Mouse (Mus musculus) gastrocnemius, adult 2 months (tissue): Measurements from ENCODE around the gene Snx8. TPM values are rescaled to one million over a fixed set of nuclear protein-coding genes. Genes with fewer than 3 reads are reported as not detected.

Experiments
- DNase-seq: peaks from one replicate; pipeline ENCODE4 v3.0.0; 2022
- H3K27ac ChIP-seq: fragments of 200-600 bp; 2 replicates; pipeline ENCODE4 v1.8.1; 2022; ENCODE audit warnings: mild to moderate bottlenecking
- H3K4me3 ChIP-seq: fragments of 200-600 bp; 2 replicates; pipeline ENCODE4 v1.8.1; 2022; ENCODE audit warnings: mild to moderate bottlenecking, moderate library complexity
- CTCF ChIP-seq: fragments of 200-600 bp; IDR thresholded peaks from 2 replicates; pipeline ENCODE4 v1.8.1; 2022; ENCODE audit warnings: antibody characterized with exemption, mild to moderate bottlenecking, moderate library complexity
- intact Hi-C: fragments of 180-260 bp; cut with DNase I; formaldehyde crosslinking; loops from one replicate; pipeline ENCODE4 v1.15.1; 2025
- long read RNA-seq, 2 experiments: library from polyadenylated mRNA; stranded (forward); transcript quantifications; one replicate each; pipeline ENCODE4 v2.0.0; 2021
- total RNA-seq, 2 experiments: library from RNA; stranded (reverse); gene quantifications; 2 replicates each; pipeline ENCODE4 v1.2.3; 2021

Snx8 gene
- total RNA-seq: 1 to 10 TPM; 8.0 to 9.5 TPM
- long read RNA-seq, experiment 1, transcript Snx8-201 (11 exons, 2,627 nt): major isoform, 9 of 12 reads
- long read RNA-seq, experiment 1, partial matches to known transcripts: 0 of 12 reads
- long read RNA-seq, experiment 1, other reads (novel, unspliced or antisense): 3 of 12 reads
- long read RNA-seq, experiment 2, partial matches to known transcripts: 2 of 9 reads
- long read RNA-seq, experiment 2, other reads (novel, unspliced or antisense): 3 of 9 reads

DNA sequence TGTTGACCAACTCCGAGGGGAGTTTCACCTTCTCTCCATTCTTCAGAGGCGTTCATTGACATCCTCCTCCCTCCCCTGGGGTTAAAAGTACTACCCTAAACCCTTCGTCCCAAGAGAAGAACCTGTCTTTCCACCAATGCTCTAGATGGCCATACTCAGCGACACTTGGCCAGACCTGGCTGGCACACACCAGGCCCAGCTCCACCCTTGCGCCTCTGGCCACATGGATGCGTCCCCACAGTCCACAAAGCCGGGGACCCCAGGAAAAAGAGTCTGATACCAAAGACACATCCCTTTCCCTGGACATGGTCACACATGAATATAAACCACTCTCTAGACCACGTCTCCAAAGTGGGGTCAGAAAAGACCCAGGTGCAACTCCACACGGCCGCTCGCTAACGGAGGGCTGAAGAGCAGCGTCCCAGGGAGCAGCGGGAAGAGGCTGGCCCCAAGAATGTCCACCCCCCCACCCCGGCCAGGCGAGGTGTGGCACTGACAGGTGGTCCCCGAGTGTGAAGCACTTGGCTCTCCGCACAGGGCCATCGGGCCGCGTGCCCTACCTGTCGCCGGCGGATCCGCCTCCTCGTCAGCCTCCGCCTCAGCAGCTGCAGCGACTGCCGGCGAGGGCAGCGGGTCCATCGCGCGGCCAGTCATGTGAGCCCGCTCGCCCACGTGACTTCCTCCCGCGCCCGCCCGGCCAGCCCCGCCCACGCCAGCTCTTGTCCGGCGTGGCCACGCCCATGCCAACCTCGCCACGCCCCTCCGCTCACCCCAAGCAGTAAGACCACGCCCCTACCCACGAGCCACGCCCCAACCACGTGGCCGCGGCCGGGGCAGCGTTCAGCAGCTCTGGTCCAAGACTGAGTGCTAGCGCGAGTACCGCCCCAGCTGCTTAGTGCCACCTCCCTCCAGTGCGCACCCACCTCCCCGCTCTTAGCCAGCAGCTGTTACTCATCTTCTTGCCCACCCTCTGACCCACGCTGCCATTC lies at the start of gene Snx8:
Gene Snx8, minus strand, starts transcription at position 675 of the 989 bp plus-strand sequence.
- peak; percentile 99 for DNase-seq
- TF ChIP-seq CTCF: no peak
- peak within 1 kb of the TSS; percentile 94 for H3K4me3 ChIP-seq
- H3K27ac ChIP-seq: peak within 1 kb of the TSS; percentile 87
- intact Hi-C loops: loop anchor here (2.0 to 5.0 kb wide), 2 partner anchors 30 to 57 kb away; partner anchors contain the start of genes Eif3b and Mrm2

DNA sequence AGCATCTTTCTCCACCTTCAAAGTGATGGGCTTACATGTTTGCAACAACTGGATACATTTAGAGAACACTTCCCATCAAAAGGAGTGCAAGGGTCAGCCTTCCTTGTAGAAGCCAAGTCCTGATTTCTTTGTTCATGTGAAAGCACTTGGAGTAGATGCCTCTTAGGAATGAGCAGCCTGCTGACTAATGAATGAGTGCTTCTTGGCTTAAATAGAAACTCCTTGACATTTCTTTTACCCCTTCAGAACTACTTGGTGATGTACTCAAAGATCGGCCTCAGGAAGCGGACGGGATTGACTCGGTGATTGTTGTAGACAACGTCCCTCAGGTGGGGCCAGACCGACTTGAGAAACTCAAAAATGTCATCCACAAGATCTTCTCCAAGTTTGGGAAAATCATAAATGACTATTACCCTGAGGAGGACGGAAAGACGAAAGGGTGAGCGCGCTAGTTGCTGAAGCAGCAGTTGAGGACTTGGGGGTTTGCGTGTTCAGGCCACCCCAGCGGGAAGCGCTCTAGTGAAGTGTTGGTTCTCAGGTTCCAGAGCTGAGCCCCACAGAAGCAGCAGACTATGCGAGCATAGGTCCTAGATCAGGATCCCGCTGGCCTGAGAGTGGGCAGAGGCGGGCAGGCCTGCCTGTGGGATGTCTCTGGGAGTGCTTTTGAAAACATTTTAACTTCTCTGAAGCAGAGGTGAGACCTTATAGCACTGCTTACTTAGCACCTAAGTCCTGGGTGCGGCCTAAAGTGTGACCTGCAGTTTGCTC lies 36.1 kb upstream of the Snx8 start:
- intact Hi-C loops: no loop called here
- Histone ChIP-seq H3K4me3 (no peak overlapping the region), H3K27ac (no peak overlapping the region)
- no peak for TF ChIP-seq CTCF
- DNase-seq: no peak

GRCm38 (mm10) chr5:140420616-140421015 lies 31.6 kb upstream of the Snx8 start:
- intact Hi-C loops: loop anchor here (5.0 kb wide), 1 partner anchor 87 kb away; the partner anchor contains the start of gene Chst12
- no peak for TF ChIP-seq CTCF
- Histone ChIP-seq H3K27ac (no peak overlapping the region), H3K4me3 (peak overlapping the region; percentile 96)
- no peak for DNase-seq

- TF ChIP-seq CTCF: no peak
- no peak for DNase-seq
- Histone ChIP-seq H3K4me3 (peak overlapping the region; percentile 96), H3K27ac (peak overlapping the region; percentile 97)
- intact Hi-C loops: loop anchor here (2.0 to 10.0 kb wide), 3 partner anchors 31 to 585 kb away; partner anchors contain the start of genes Chst12 and Snx8
Measured at GRCm38 (mm10) chr5:140419442-140420080, 30.5 kb upstream of the Snx8 start.

GRCm38 (mm10) chr5:140418489-140419441 lies 29.7 kb upstream of the Snx8 start, which contains the start of gene Eif3b:
Gene Eif3b, plus strand, starts transcription at chr5:140419328.
- H3K27ac ChIP-seq: peak within 1 kb of the TSS; percentile 97
- peak; percentile 23; the same call in 1 of the 2 replicates for TF ChIP-seq CTCF
- intact Hi-C loops: loop anchor here (2.0 to 10.0 kb wide), 2 partner anchors 30 to 584 kb away; partner anchors contain the start of gene Snx8
- H3K4me3 ChIP-seq: peak within 1 kb of the TSS; percentile 96
- peak; percentile 93 for DNase-seq

DNA sequence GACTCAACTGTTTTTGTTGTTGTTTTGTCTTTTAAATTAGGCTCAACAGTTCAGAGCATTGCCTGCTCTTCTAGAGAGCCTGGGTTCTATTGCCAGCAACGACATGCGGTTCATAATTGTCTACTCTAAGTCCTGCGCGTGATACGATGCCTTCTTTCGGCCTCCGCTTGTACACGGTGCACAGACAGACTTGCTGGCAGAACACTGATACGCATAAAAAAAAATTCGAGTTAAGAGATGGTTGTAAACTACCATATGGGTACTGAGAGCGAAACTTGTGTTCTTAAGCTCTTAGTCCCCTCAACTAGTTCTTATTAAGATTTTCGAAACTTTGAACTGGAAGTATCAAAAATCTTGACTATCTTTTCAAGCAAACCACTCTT lies 29.0 kb upstream of the Snx8 start:
- DNase-seq: no peak

GRCm38 (mm10) chr5:140414647-140415046 lies 25.6 kb upstream of the Snx8 start:
- Histone ChIP-seq H3K27ac (no peak overlapping the region), H3K4me3 (no peak overlapping the region)
- DNase-seq: no peak
- intact Hi-C loops: loop anchor here (10.0 kb wide), 1 partner anchor 580 kb away; no protein-coding TSS in a partner anchor
- no peak for TF ChIP-seq CTCF

More for the DNA sequence above, 29.0 kb upstream of the Snx8 start:
- H3K27ac ChIP-seq: peak overlapping the region; percentile 97
- intact Hi-C loops: loop anchor here (2.0 to 10.0 kb wide), 2 partner anchors 29 to 583 kb away; partner anchors contain the start of gene Snx8
- H3K4me3 ChIP-seq: peak overlapping the region; percentile 96
- TF ChIP-seq CTCF: no peak

DNA sequence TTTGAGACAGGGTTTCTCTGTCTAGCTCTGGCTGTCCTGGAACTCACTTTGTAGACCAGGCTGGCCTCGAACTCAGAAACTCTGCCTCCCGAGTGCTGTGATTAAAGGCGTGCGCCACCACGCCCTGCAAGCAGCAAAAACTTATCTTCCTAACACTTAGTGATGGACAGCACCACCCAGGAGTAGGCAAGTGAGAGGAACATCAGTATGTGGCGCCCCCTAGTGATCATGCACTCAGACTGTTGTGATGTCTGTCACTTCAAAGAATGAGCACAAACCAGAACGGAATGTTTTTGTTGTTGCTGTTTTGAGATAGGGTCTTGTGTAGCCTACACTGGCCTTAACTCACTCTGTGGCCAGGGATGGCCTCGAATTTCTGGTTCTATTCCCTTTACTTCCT lies 22.3 kb upstream of the Snx8 start:
- H3K4me3 ChIP-seq: no peak overlapping the region
- intact Hi-C loops: loop anchor here (10.0 kb wide), 1 partner anchor 577 kb away; no protein-coding TSS in a partner anchor
- no peak overlapping the region for H3K27ac ChIP-seq
- peak; percentile 71 for DNase-seq
- peak; percentile 68 for TF ChIP-seq CTCF

- intact Hi-C loops: no loop called here
- no peak for DNase-seq
- TF ChIP-seq CTCF: no peak
- Histone ChIP-seq H3K4me3 (no peak overlapping the region), H3K27ac (no peak overlapping the region)
Measured at GRCm38 (mm10) chr5:140408801-140409200, 19.7 kb upstream of the Snx8 start.

DNA sequence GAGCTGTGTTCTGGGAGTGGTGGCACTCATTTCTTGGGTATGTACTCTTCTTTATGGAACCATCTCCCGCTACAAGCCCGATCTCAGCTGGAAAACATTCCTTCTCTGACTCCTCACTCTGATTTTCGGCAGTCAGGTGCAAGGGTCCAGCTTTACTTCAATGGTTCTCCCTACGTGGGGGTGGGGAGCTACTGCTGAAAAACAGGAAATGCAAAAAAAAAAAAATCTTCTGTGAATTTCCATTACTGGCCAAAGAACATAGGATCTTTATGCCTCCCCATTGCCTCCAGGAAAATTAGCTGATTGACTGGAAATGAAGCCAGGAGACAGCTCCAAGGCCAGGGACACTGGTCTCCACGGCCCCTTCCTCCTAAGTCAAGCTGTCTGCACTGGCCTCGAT lies 17.6 kb upstream of the Snx8 start:
- TF ChIP-seq CTCF: no peak
- intact Hi-C loops: no loop called here
- H3K27ac ChIP-seq: no peak overlapping the region
- H3K4me3 ChIP-seq: no peak overlapping the region
- no peak for DNase-seq
